Mouse (Mus musculus): ENCODE data around the gene Bpifc.

GRCm38 (mm10) chr10:85929208-85929591, 82.5 kb downstream of the Bpifc start:
- no peak for TF ChIP-seq CTCF (IDR thresholded peaks at IDR 0.05; ENCODE audit: low read depth)
- no peak for TF ChIP-seq EP300 (IDR thresholded peaks at IDR 0.05; ENCODE audit: low read depth)
